Mouse (Mus musculus) cerebellum, postnatal 25 days (tissue): Measurements from ENCODE around the gene Prrc2b.

ENCODE experiments used
- DNase-seq, 2 experiments: peaks; one replicate each; pipeline ENCODE4 v3.0.0; 2021; ENCODE audit warnings: mixed read lengths in 2 of 2

The Prrc2b gene

DNA sequence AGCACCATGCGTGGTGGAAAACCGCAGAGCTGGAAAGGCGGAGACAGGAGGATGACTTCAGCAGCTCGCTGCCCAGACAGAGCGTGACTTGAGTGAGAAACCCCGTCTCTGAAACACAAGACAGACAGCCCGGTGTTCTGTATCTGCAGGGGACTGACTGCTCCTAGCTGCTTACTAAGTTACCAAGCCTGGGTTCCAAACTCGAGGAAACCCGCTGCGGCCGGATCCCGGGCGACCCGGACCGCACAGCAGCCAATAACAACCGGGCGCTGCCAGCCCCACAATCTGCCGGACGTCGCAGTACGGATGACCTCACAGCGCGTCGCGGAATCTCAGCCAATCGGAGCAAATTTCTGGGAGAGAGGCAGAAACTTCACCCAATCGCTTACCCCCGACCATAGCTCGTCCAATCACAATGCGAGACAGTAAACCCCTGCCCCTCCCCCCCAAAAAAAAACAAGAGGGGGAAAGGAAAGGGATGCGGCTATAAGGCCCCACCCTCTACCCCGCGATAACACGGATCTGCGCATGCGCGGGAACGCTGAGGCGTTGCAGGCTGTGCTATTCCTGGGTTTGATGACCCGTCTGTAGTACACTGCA lies 13.1 kb upstream of the Prrc2b start:
- peak; percentile 98 for DNase-seq

DNA sequence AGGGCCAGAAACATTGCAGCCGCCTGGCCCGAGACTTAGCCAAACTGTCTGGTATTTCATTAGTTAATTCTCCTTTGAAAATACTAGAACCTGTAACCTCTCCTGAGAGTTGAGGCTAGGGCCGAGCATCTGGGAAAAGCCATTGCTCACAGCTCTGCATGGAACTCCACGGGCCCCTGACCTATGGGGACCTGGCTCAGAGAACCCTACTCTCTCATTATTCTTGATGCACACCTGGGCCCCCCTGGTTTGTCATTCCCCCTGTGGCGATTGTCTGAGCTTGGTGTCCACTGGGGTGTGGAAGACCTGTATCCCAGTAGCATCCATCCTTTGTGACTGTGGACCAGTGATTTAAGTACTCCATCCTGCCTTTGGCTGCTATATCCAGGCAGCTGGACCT lies 11.5 kb upstream of the Prrc2b start:
- no peak for DNase-seq

DNA sequence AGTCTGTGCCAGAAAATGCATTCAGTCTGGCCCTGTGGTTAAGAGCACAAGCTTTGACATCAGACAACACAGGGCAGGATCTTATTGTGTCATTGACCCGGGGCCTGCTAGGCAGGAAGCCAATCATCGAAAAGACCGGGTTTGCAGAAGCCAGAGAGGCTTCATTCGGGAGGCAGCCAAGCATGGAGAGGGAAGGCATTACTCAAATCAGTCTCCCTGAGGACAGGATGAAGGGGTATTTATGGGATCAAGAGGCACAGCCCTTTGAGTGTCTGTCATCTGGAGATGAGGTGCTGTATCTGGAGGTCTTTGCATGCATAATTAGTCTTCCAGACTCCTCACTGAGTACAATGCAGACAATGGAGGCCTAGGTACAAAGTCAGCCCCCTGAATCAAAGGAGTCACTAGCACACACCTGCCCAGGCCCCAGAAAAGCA lies 10.4 kb upstream of the Prrc2b start:
- no peak for DNase-seq

DNA sequence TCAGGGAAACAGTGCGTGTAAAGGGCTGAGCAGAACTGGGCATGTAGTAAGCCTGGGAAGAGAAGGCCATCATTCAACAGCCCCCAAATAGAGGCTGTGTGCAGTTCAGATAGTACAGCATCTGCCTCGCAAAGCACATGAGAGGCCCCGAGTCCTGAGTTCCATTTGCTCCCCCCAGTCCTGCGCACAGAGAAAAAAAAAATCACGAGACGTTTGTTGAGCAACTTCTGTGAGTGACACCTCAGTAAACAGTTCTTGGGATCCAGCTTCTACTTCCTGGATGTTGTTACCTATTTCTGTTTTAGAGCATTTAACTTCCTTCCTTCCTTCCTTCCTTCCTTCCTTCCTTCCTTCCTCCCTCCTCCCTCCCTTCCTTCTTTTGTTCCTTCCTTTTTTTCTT lies 9.3 kb upstream of the Prrc2b start:
- DNase-seq, result no peak

DNA sequence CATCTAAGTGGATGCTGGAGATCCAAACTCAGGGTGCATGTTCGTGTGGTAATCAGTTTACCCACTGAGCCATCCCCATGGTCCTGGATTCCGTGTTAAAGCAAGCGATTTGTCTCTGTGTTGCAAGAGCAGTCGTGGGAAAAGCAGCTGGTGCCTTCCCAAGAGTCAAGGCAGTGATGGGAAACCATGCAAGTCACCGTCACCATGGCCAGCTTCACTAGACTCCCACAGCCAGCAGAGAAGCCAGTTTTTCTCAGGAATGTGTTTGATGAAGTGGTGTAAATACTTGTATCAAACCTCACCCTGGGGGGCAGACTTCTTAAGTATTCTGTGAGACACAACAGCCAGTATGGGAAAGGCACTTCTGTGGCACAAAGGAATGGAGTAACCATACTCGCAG lies 8.5 kb upstream of the Prrc2b start:
- DNase-seq, result no peak

DNA sequence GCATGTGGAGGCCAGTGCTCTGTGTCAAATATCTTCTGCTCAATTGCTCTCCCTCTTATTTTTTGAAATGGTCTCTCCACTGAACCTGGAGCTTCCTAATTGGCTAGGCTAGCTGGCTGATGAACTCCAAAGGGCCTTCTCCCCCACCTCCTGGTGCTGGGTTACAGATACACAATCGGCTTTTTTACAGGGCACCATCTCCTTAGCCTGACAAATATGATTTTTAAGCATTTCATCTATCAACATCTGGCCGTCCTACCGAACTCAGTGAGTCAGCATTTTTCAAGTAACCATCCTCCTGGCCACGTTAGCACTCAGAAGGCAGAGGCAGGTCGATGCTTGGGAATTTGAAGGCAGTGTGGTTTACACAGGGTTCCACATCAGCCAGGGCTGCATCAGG lies 6.2 kb upstream of the Prrc2b start:
- no peak for DNase-seq

DNA sequence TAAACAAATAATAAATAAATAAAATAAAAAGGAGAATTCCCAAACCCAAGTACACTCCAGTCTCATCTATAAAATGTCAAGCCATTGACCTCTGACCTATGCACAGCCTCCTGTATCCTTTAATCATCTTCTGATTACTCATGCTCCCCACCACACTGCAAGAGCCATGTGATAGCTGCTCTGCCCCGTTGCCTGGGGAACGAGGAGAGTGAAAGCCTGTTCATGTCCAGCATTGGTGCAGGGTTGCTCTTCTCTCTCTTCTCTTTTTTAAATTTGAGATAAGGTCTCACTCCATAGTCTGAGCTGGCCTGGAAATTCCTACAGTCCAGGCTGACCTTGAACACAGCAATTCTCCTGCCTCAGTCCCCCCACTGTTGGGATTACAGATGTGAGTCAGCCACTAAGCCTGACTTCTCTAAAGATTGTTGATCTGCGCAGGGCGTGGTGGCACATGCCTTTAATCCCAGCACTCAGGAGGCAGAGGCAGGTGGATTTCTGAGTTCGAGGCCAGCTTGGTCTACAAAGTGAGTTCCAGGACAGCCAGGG lies 4.2 kb upstream of the Prrc2b start:
- DNase-seq, result no peak

DNA sequence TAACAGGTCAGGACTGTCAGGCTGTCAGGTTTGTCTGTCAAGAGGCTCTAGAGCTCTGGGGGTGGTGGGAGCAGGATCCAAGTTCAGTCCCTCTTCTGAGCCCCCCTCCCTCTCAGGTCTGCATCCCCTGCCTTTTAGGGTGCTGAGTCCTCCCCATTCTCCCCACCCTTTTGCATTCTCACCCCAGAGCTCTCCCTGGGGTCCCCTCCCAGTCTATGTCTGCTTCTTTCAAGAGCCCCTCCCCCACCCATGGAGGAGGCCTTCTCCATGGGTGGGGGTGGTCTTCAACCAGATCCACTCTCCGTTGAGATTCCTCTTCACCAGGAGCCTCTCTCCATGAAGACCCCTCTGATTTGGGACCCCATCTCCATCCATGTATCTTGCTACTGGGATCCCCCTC lies 747 bp upstream of the Prrc2b start:
- no peak for DNase-seq

DNA sequence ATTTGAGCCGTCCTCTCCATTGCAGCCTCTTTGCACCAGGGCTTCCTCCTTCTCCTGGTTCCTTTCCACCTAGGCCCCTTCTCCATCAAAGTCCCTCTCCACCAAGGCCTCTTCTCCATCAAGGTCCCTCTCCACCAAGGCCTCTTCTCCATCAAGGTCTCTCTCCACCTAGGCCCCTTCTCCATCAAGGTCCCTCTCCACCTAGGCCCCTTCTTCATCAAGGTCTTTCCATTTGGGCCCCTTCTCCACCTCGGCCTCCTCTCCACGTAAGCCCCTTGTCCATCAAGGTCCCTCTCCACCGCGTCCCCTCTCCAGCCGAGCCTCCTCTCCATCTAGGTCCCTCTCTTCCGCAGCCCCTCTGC lies 339 bp upstream of the Prrc2b start:
- no peak for DNase-seq

DNA sequence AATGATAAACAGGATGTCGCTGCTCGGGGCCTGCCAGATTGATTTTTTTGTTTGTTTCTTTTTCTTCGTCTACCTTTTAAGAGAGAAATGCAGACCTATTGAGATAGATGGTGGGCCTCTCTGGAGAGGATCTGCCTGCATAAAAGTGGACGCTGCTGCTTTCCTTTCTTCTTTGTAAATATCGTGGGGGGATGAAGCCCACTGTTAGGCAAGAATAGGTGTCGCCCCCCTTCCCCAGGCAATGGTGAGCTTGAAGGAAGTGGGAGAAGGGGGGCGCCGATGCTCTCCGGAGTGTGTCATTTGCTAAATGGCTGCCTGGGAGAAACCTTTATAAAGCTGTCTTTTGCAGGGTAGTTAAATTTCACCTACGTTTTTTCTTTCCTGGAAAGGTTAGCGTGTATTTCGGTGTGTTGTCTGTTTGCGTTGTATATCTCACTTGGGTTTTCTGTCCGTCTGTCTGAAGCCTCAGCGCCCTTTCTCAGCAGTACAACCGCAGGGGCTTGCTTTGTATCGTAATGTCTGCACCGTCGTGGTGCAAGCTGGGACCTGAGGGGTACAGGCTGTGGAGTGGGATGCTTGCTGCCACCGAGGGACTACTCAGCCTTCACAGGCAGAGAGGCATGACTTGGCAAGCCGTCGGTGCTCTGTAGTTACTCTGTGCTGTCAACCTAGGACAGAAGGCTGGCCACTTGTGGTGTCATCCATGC lies 931 bp downstream of the Prrc2b start:
- peak; percentile 64 to 71 for DNase-seq

DNA sequence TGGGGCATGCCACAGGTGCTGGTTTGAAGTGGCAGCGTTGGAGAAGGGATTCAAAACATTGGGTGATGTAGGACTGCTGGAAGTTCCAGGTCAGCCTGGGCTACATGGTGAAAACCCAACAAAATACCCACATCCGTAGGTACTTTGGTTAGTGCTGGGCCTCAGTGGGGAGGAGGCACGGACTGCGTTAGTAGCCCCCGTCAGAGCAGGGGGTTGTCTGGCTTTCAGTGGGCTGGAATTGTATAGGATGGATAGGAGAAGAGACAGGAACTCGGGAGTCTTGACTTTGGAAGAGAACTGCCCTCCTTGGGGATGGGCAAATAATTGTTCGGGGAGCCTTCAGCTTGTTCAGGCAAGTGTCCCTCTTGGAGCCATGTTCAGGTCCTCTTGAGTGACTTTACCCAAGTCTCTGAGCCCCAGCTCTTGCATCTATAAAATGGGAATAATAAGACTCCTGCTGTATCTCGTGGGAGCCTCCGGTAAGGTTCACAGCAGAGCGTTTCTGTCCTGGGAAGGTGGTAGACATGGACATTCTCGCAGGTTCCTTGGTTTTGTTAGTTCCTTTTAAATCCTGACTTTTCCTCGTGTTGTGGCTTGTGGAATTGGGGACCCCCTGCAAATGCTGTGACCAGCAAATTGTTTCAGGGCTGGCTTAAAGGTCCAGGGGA lies 1.6 kb downstream of the Prrc2b start:
- DNase-seq, result no peak

DNA sequence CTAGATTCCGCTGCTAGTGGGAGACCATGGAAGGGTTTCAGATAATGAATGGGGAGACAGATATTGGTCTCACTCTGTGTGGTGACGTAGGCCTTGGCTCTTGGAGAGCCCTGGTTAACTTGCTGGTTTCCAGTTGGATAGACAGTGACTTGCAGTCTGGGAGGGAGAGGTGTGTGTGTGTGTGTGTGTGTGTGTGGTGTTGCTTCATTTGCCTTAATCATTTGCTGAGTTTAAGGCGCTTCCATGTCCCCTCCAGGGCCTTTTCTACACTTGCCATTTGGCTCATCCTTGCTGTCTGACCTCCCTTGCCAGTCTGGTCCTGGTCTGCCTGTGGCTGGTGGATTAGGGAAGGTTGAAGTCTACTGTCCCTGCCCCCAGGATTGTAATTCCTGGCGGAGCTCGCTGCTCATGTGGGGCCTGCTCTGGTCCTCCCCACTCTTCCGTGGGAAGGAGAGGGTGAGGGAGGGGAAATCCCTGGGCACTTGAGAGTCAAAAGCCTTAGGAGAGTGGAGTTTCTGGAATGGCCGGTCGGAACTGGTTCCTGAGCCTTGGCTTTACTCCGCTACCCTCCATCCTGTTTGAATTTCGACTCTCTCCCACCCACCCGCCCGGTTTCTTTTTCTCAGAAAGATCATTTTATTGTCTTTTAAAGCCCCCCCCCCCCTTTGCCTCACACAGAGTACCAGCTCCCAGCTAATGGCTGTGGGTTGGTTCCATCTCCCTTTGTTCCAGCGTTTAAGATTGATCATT lies 2.3 kb downstream of the Prrc2b start:
- DNase-seq, result peak; percentile 49 to 58

DNA sequence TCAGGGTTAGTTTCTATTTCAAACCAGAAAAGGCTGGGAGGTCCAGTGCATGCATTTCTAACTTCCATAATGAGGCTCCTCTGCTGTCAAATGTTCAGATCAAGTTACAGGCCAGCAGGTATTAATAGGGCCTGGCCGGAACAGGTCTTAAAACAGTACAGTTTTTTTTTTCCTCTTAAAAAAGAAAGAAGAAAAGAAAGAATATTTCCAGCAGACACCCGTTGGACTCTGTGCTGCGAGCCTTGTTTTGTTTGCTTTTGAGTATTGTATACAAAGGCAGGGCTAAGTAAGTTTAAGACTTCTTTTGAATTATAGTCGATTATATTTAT lies 2.9 kb downstream of the Prrc2b start:
- no peak for DNase-seq

DNA sequence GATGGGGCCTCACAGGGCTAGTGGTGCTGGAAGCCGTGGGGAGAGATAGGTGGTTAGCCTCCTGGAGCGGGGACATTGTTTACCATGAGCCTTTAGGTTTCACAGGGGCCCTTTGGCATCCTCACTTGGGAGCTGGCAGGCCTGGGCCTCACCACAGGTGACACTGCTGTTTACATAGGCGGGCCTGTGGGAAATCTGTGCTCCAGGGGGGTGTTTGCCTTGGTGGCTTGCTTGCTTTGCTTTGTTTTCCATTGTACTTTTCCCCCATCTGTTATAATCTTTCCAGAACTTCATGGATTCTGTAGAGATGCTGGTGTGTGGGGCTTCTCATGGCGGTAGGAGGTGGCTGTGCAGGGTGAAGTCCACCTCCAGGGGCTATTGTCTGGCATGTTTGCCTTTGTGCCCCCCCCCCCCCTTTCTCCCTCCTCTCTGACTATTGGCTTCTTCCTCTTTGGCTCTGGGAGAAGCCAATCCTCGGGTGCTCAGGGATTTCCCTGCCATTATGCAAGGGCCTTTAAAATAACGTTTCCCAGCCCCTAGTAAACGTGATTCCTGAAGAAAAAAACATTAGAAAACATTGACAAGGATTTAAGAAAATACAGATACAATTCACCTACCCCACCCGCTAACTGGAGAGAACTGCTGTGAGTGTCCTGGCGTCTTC lies 3.6 kb downstream of the Prrc2b start:
- DNase-seq, result peak; percentile 40 to 53

DNA sequence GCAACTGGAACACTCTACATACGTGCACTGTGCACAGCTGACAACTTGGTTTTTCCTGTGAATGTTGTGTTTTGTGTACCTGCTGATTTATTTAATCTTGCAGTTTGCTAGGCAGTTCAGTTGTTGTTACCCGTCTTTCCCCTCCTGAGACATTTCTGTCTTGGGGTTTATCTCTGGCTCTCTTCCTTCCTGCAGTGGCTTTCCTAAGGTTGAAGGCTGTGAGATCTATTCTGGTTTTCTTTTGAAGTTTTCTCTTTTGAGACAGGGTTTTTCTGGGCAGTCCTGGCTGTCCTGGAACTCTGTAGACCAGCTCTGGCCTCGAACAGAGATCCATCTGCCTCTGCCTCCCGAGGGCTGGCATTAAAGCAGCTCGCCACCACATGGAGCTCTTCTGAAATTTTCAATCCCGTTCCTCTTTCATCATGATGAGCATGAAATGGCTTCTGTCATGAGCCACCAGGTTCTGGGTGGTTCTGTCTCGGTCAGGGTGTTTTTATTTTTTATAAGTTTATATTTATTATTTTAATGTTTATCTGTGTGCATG lies 4.2 kb downstream of the Prrc2b start:
- DNase-seq, result peak in 1 of 2 experiments; percentile 55

DNA sequence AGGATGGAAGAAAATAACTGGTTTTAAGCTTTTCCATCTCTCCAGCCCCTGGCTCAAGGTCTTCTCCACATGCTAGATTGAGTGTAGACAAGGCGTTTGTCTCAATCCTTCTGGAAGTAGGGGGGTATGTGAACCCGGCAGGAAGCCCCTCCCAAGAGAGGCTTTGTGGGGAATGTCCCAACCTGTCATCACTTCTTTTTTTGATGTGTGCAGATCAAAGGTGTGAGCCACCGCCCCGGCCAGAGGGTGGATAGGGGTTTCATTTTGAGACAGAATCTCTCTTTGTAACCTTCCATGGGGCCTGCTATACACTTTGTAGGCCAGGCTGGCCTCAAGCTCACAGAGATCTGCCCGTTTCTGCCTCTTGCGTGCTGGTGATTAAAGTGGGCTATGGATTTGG lies 4.7 kb downstream of the Prrc2b start:
- no peak for DNase-seq

DNA sequence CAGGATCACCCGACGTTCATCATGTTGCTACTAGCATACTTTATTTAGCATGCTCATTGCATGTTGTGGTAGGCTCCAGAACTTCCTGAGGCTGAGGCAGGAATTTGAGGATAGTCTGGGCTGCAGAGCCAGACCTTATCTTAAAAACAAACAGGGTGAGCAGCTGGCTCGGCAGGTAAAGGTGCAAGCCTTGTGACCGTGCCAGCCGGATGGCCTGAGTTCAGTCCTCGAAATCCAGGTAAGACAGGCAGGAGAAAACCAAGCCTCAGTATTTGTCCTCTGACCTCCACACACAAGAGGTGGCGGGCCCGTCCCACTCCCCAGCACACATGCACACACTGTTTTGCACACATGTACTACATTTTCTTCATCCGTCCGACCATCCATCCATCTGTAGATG lies 5.8 kb downstream of the Prrc2b start:
- no peak for DNase-seq

DNA sequence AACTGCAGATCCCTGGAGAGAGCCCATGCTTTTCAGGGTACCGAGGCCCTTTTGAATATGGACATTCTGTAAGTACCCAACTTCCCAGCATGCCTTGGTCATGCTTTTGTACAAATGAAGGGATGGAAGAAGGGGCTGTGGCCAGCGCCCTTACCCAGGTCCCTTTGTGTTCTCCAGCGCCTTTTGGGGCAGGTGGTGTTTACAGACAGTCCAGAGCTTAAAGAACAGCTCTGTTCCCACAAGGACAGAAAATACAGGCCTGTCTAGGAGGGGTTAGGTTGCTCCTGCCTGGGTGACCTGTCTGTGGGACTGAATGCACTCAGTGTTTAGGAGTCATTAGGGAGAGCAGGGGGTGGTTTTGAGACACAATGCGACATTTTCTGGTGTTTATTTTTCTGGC lies 6.4 kb downstream of the Prrc2b start:
- DNase-seq, result no peak

DNA sequence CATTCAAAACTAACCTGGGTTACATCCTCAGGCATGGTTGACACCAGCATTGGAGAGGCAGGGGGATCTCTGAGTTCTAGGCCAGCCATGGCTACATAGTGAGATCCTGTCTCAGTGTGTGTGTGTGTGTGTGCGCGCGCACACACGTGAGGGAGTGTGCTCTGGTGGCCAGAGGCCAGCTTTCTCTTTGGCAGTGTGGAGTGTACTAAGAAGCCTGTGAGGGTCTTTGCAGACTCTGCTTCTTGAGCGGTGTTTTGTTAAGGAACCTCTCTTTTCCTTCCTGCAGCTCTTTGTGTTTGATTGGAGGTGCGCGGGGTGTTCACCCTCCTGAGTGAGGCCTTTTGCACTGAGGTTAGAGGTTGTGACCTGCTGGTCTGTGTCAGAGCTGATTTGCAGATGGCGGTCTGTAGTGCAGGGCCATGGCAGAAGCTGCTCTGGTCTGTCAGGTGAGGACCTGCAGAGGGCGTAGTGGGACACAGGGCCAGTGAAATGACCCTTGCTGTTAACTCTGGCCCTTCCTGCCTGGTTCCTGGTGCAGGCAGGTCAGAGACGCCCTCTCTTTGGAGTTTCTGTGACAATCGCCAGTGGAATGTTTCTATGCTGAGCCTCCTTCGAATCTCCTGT lies 7.8 kb downstream of the Prrc2b start:
- DNase-seq, result peak; percentile 28 to 50

DNA sequence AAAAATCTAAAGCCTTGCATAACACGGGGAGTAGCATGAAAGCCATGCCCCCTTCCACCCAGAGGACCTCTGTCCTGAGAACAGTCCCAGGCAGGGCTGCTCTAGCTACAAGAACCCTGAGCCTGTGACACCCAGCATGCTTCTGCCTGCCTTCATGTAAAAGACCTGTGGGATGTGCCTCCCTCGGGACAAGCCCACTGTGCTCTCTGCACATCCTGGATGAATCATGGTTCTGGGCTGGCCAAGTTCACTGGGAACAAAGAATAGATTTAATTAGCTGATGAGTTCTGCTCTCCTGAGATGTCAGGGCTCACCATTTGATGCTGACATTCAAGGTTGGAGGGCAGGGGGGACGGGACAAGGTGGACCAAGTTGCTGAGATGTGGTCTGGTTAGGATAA lies 9.6 kb downstream of the Prrc2b start:
- DNase-seq, result no peak

DNA sequence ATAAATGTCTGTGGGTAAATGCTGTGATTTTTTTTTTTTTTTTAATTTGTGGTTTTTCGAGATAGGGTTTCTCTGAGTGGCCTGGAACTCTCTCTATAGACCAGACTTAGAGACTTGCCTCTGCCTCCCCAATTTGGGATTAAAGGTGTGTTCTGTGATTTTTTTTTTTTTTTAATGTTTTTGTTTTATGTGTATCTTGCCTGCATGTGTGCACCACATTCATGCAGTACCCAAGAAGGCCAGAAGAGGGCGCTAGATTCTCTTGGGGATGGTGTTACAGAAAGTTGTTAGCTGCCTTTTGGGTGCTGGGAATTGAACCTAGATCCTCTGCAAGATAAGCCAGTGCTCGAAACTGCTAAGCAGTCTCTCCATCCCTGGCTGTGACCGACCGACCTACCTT lies 10.1 kb downstream of the Prrc2b start:
- DNase-seq, result peak in 1 of 2 experiments; percentile 59

DNA sequence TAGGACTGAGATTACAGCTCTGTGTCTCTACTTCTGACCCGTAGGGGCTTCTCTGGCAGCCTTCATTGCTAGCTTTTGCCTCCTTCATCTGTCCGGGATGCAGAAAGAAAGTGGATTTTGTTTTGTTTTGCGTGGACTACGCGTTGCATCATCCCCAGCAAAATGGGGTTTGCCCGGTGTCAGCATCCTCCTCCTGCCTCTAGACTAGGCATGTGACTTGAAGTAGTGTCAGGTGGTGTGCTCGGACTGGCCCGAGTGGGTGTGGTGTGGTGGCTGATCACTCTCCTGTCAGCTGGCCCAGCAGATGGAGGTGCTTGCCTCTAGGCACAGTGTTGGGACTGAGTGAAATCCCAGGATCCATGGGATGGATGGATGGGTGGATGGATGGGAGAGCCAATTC lies 11.2 kb downstream of the Prrc2b start:
- no peak for DNase-seq
